Mouse (Mus musculus): ENCODE results near the gene Dnajc25. TPM values are rescaled to one million over a fixed set of nuclear protein-coding genes. Genes with fewer than 3 reads are reported as not detected.
A peak's percentile ranks its signal among the peaks of the same experiment; 100 is the strongest.

Dnajc25 gene
- polyA plus RNA-seq, 1 experiment from 2014 or later = 8.5 TPM

GRCm38 (mm10) chr4:58989303-58989898 is 5.5 kb upstream of the Dnajc25 start:
- Histone ChIP-seq H3K4me3 (replicated peaks) (no peak overlapping the region), H3K27ac (no peak overlapping the region), H3K9me3 (no peaks in the 10 kb centered on the region), H3K4me1 (peaks cover 10% of the 10 kb centered on the region; the same call in 1 of the 2 replicates), H3K27me3 (0 out of 2 replicates have a peak, but pooled peaks cover 2% of the 10 kb centered on the region), H3K36me3 (replicated peaks) (no peaks in the 10 kb centered on the region), H3K9ac (no peak overlapping the region), H3K4me2 (no peak overlapping the region)
- ATAC-seq (ENCODE audit: low FRiP score) = no peak
- 84% methylated on average over 7 of the region's 7 CpGs for WGBS

- Histone ChIP-seq H3K9ac (no peak overlapping the region), H3K36me3 (replicated peaks) (no peaks in the 10 kb centered on the region), H3K27me3 (peaks cover 2% of the 10 kb centered on the region; the same call in 1 of the 2 replicates), H3K4me1 (peaks cover 10% of the 10 kb centered on the region; the same call in 1 of the 2 replicates), H3K27ac (no peak overlapping the region), H3K4me3 (replicated peaks) (no peak overlapping the region), H3K9me3 (no peaks in the 10 kb centered on the region), H3K4me2 (no peak overlapping the region)
- WGBS = 77% methylated on average over 17 of the region's 17 CpGs
- ATAC-seq (ENCODE audit: low FRiP score) = no peak
These were observed 4.0 kb upstream of the Dnajc25 start for GRCm38 (mm10) chr4:58990609-58991434.

GRCm38 (mm10) chr4:58992195-58992594 is 2.7 kb upstream of the Dnajc25 start:
- Histone ChIP-seq H3K27ac (no peak overlapping the region), H3K27me3 (peaks cover 2% of the 10 kb centered on the region; the same call in 1 of the 2 replicates), H3K4me1 (no peaks in the 10 kb centered on the region), H3K9ac (no peak overlapping the region), H3K36me3 (replicated peaks) (no peaks in the 10 kb centered on the region), H3K9me3 (no peaks in the 10 kb centered on the region), H3K4me2 (no peak overlapping the region), H3K4me3 (replicated peaks) (no peak overlapping the region)
- no peak for ATAC-seq (ENCODE audit: low FRiP score)
- 83% methylated on average over 5 of the region's 5 CpGs for WGBS

- no peak overlapping the region for H3K4me2 ChIP-seq
- no peaks in the 10 kb centered on the region for H3K9me3 ChIP-seq
- no peaks in the 10 kb centered on the region for H3K4me1 ChIP-seq
- no peak overlapping the region for H3K27ac ChIP-seq
- ATAC-seq (ENCODE audit: low FRiP score) = no peak
- no peaks in the 10 kb centered on the region; the same call in 1 of the 2 replicates for H3K27me3 ChIP-seq
- H3K4me3 ChIP-seq (replicated peaks) = no peak overlapping the region
- WGBS = 76% methylated on average over 8 of the region's 8 CpGs
- H3K36me3 ChIP-seq (replicated peaks) = no peaks in the 10 kb centered on the region
- no peak overlapping the region; the same call in 1 of the 2 replicates for H3K9ac ChIP-seq
These were observed 410 bp downstream of the Dnajc25 start for GRCm38 (mm10) chr4:58995251-58995693.

GRCm38 (mm10) chr4:58997081-58997480 is 2.2 kb downstream of the Dnajc25 start:
- Histone ChIP-seq H3K4me2 (no peak overlapping the region), H3K27ac (no peak overlapping the region), H3K4me3 (replicated peaks) (no peak overlapping the region), H3K9me3 (no peaks in the 10 kb centered on the region), H3K36me3 (replicated peaks) (no peaks in the 10 kb centered on the region), H3K27me3 (no peaks in the 10 kb centered on the region; the same call in 1 of the 2 replicates), H3K4me1 (no peaks in the 10 kb centered on the region), H3K9ac (no peak overlapping the region)
- no peak for ATAC-seq (ENCODE audit: low FRiP score)
- 86% methylated on average over 5 of the region's 5 CpGs for whole genome bisulfite sequencing

GRCm38 (mm10) chr4:58998688-58999087 is 3.8 kb downstream of the Dnajc25 start:
- H3K4me1 ChIP-seq = peaks cover 8% of the 10 kb centered on the region
- ATAC-seq (ENCODE audit: low FRiP score) = no peak
- H3K36me3 ChIP-seq (replicated peaks) = no peaks in the 10 kb centered on the region
- WGBS = 95% methylated on average over 1 of the region's 1 CpGs
- no peaks in the 10 kb centered on the region for H3K9me3 ChIP-seq
- H3K27ac ChIP-seq = no peak overlapping the region
- H3K4me3 ChIP-seq (replicated peaks) = no peak overlapping the region
- no peak overlapping the region for H3K4me2 ChIP-seq
- H3K9ac ChIP-seq = no peak overlapping the region
- H3K27me3 ChIP-seq = no peaks in the 10 kb centered on the region; the same call in 1 of the 2 replicates

GRCm38 (mm10) chr4:58999686-59000085 is 4.8 kb downstream of the Dnajc25 start:
- ATAC-seq (ENCODE audit: low FRiP score) = no peak
- Histone ChIP-seq H3K9ac (no peak overlapping the region), H3K4me1 (peaks cover 18% of the 10 kb centered on the region), H3K4me3 (replicated peaks) (no peak overlapping the region), H3K27me3 (no peaks in the 10 kb centered on the region; the same call in 1 of the 2 replicates), H3K9me3 (no peaks in the 10 kb centered on the region), H3K27ac (no peak overlapping the region), H3K4me2 (no peak overlapping the region), H3K36me3 (replicated peaks) (no peaks in the 10 kb centered on the region)
- WGBS = 10% methylated on average over 2 of the region's 2 CpGs

- H3K9me3 ChIP-seq = no peaks in the 10 kb centered on the region
- peaks cover 26% of the 10 kb centered on the region for H3K4me1 ChIP-seq
- H3K27me3 ChIP-seq = no peaks in the 10 kb centered on the region; the same call in 1 of the 2 replicates
- 0% methylated on average over 2 of the region's 2 CpGs for WGBS
- H3K9ac ChIP-seq = no peak overlapping the region
- no peak overlapping the region for H3K4me3 ChIP-seq (replicated peaks)
- H3K36me3 ChIP-seq (replicated peaks) = no peaks in the 10 kb centered on the region
- no peak overlapping the region for H3K4me2 ChIP-seq
- no peak overlapping the region for H3K27ac ChIP-seq
- ATAC-seq (ENCODE audit: low FRiP score) = no peak
These were observed 5.8 kb downstream of the Dnajc25 start for GRCm38 (mm10) chr4:59000614-59001013.

GRCm38 (mm10) chr4:59002948-59003805 is 8.3 kb downstream of the Dnajc25 start, which contains the start of gene Gm20503:
Gene Gm20503 (plus strand): TSS chr4:59003210.
- no peaks in the 10 kb centered on the region for H3K9me3 ChIP-seq
- H3K36me3 ChIP-seq (replicated peaks) = no peaks in the 10 kb centered on the region
- ATAC-seq (ENCODE audit: low FRiP score) = peak; percentile 99
- peaks cover 28% of the 10 kb centered on the region for H3K4me1 ChIP-seq
- H3K4me2 ChIP-seq = peak within 1 kb of the TSS; percentile 83
- H3K27me3 ChIP-seq = no peaks in the 10 kb centered on the region
- peak within 1 kb of the TSS; percentile 84 for H3K9ac ChIP-seq
- peak within 1 kb of the TSS; percentile 93 for H3K27ac ChIP-seq
- peak within 1 kb of the TSS; percentile 94 for H3K4me3 ChIP-seq (replicated peaks)
- WGBS = under 1% methylated on average over 89 of the region's 89 CpGs

- WGBS = 41% methylated on average over 7 of the region's 7 CpGs
These were observed 8.9 kb downstream of the Dnajc25 start for GRCm38 (mm10) chr4:59003806-59004200.

GRCm38 (mm10) chr4:59006211-59006610 is 11.3 kb downstream of the Dnajc25 start:
- H3K9ac ChIP-seq = no peak overlapping the region
- no peaks in the 10 kb centered on the region for H3K36me3 ChIP-seq (replicated peaks)
- peaks cover 28% of the 10 kb centered on the region for H3K4me1 ChIP-seq
- H3K27ac ChIP-seq = no peak overlapping the region
- no peak for ATAC-seq (ENCODE audit: low FRiP score)
- H3K4me2 ChIP-seq = no peak overlapping the region
- H3K4me3 ChIP-seq (replicated peaks) = no peak overlapping the region
- 68% methylated on average over 8 of the region's 8 CpGs for WGBS
- H3K27me3 ChIP-seq = no peaks in the 10 kb centered on the region
- no peaks in the 10 kb centered on the region for H3K9me3 ChIP-seq

More at GRCm38 (mm10) chr4:59003806-59004200, 8.9 kb downstream of the Dnajc25 start:
- H3K27me3 ChIP-seq = no peaks in the 10 kb centered on the region
- no peaks in the 10 kb centered on the region for H3K9me3 ChIP-seq
- peak overlapping the region; percentile 84 for H3K9ac ChIP-seq
- no peak overlapping the region for H3K27ac ChIP-seq
- peaks cover 28% of the 10 kb centered on the region for H3K4me1 ChIP-seq
- peak overlapping the region; percentile 94 for H3K4me3 ChIP-seq (replicated peaks)
- no peak for ATAC-seq (ENCODE audit: low FRiP score)
- no peaks in the 10 kb centered on the region for H3K36me3 ChIP-seq (replicated peaks)
- peak overlapping the region; percentile 83 for H3K4me2 ChIP-seq

GRCm38 (mm10) chr4:59007016-59007415 is 12.2 kb downstream of the Dnajc25 start:
- no peak for ATAC-seq (ENCODE audit: low FRiP score)
- Histone ChIP-seq H3K27ac (no peak overlapping the region), H3K9ac (no peak overlapping the region), H3K4me1 (peaks cover 28% of the 10 kb centered on the region), H3K27me3 (no peaks in the 10 kb centered on the region), H3K9me3 (no peaks in the 10 kb centered on the region), H3K36me3 (replicated peaks) (no peaks in the 10 kb centered on the region), H3K4me3 (replicated peaks) (no peak overlapping the region), H3K4me2 (no peak overlapping the region)
- WGBS = 85% methylated on average over 6 of the region's 6 CpGs

Measured in forebrain, embryonic 12.5 days (tissue).